ENCODE assay signal across 18 mouse cellular contexts in the genomic region with DNA sequence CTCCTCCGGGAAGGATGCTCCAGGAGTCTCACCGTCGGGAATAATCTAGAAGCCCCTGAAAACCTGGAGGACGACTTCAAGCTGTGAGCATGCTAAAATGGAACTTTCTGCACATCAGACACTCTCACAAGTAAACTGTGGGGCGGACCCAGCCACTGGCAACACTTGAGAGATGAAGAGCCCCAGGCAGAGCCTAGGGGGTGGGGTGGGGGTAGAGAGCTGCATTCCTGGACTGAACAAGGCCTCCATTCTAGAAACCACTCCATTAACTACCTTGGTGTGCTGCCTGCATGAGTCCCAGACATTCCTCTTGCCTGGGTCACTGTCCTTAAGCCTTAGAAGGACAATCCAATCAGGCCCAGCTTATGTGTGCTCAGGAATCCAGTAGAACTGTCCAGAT. TPM values are rescaled to one million over a fixed set of nuclear protein-coding genes. Genes with fewer than 3 reads are reported as not detected.
DNase-seq lines count a peak whose midpoint lies in the region; ATAC-seq and TF ChIP-seq lines count a peak whose summit lies in the region.
"Had no signal": no experiment of that assay in that cellular context is flagged by ENCODE, and none has a peak within 500 bp of the region (broad histone marks: within the 10 kb centered on the region; RNA-seq: fewer than 3 reads in every experiment).

No protein-coding gene starts in this region.

- TF ChIP-seq EP300 in lung, postnatal 0 days (IDR thresholded peaks at IDR 0.05): peak; percentile 52

- TF ChIP-seq CTCF in lung, postnatal 0 days (IDR thresholded peaks at IDR 0.05): no peak
- no peak for TF ChIP-seq CTCF in Patski (IDR thresholded peaks at IDR 0.05)

- no peak for ATAC-seq in hindbrain, embryonic 12.5 days (ENCODE audit: low FRiP score)
- no peak for ATAC-seq in hindbrain, embryonic 16.5 days
- ATAC-seq in lung, postnatal 0 days: peak; percentile 86
- peak; percentile 84 for ATAC-seq in Patski
- ATAC-seq in limb, embryonic 15.5 days (ENCODE audit: insufficient number of reproducible peaks, low FRiP score, low TSS enrichment, low read depth): no peak
- no peak for ATAC-seq in frontal cortex, adult (ENCODE audit: low TSS enrichment)
- ATAC-seq: forebrain, embryonic 15.5 days had no signal

- peak; percentile 50 for DNase-seq in lung, postnatal 0 days (ENCODE audit: low spot score)
- DNase-seq in lung, postnatal 25 days (ENCODE audit: low spot score): no peak
- DNase-seq in Patski (ENCODE audit: low read depth, low spot score): no peak
- DNase-seq in ovary, postnatal 10 days (ENCODE audit: low spot score): no peak
- DNase-seq: cerebellum, adult 11-12 months; gastrocnemius, postnatal 36 days; kidney, adult 9 months; left cerebral cortex, postnatal 4 days had no signal

- in situ Hi-C loops in Patski (cut with MboI; ENCODE audit: low pct_unique_long_range_greater_than_20kb): no loop called here

- H3K9ac ChIP-seq in hindbrain, embryonic 12.5 days: no peak overlapping the region
- H3K9ac ChIP-seq in hindbrain, embryonic 16.5 days (ENCODE audit: low read depth, low read length): no peak overlapping the region
- H3K9ac ChIP-seq in lung, postnatal 0 days (replicated peaks; ENCODE audit: low read depth): no peak overlapping the region
- no peak overlapping the region for H3K9ac ChIP-seq in limb, embryonic 15.5 days
- H3K9ac ChIP-seq: forebrain, embryonic 15.5 days; heart, embryonic 12.5 days; hindbrain, embryonic 14.5 days had no signal

- no peak overlapping the region for H3K4me2 ChIP-seq in hindbrain, embryonic 12.5 days (replicated peaks)
- no peak overlapping the region for H3K4me2 ChIP-seq in hindbrain, embryonic 16.5 days (ENCODE audit: low read length)
- no peak overlapping the region for H3K4me2 ChIP-seq in lung, postnatal 0 days (replicated peaks; ENCODE audit: low read depth, low read length)
- H3K4me2 ChIP-seq in limb, embryonic 15.5 days: no peak overlapping the region
- H3K4me2 ChIP-seq: forebrain, embryonic 15.5 days; heart, embryonic 12.5 days; hindbrain, embryonic 14.5 days had no signal

- 36% methylated on average over 5 of the region's 5 CpGs for WGBS in hindbrain, embryonic 12.5 days
- WGBS in hindbrain, embryonic 16.5 days: 40% methylated on average over 5 of the region's 5 CpGs
- WGBS in lung, postnatal 0 days: 29% methylated on average over 5 of the region's 5 CpGs
- 43% methylated on average over 5 of the region's 5 CpGs for WGBS in limb, embryonic 15.5 days

- H3K36me3 ChIP-seq in hindbrain, embryonic 12.5 days: no peaks in the 10 kb centered on the region
- no peaks in the 10 kb centered on the region for H3K36me3 ChIP-seq in hindbrain, embryonic 16.5 days (ENCODE audit: control insufficient read depth, insufficient read depth, low read length)
- no peaks in the 10 kb centered on the region for H3K36me3 ChIP-seq in lung, postnatal 0 days (ENCODE audit: insufficient read depth, low read length)
- no peaks in the 10 kb centered on the region for H3K36me3 ChIP-seq in limb, embryonic 15.5 days
- H3K36me3 ChIP-seq: forebrain, embryonic 15.5 days; heart, embryonic 12.5 days had no signal

- POLR2A ChIA-PET in Patski (lab: Charles Lee): interaction anchor here (0.8 kb wide), 2 partner anchors 16 to 78 kb away, joined by 3 read pairs; no protein-coding TSS in a partner anchor

- CTCF ChIA-PET in Patski (lab: Charles Lee): interaction anchor here (1.4 kb wide), 2 partner anchors 28 to 31 kb away, joined by 3 read pairs; a partner anchor contains a TSS

- H3K27me3 ChIP-seq in hindbrain, embryonic 12.5 days: no peaks in the 10 kb centered on the region
- H3K27me3 ChIP-seq in hindbrain, embryonic 16.5 days (replicated peaks; ENCODE audit: control insufficient read depth, insufficient read depth, low read length): no peaks in the 10 kb centered on the region
- no peaks in the 10 kb centered on the region for H3K27me3 ChIP-seq in lung, postnatal 0 days (replicated peaks; ENCODE audit: insufficient read depth, low read length)
- H3K27me3 ChIP-seq in Patski: no peaks in the 10 kb centered on the region
- no peaks in the 10 kb centered on the region for H3K27me3 ChIP-seq in limb, embryonic 15.5 days
- H3K27me3 ChIP-seq: forebrain, embryonic 15.5 days had no signal

- H3K4me1 ChIP-seq in hindbrain, embryonic 12.5 days: peaks cover 26% of the 10 kb centered on the region
- H3K4me1 ChIP-seq in hindbrain, embryonic 16.5 days (ENCODE audit: control insufficient read depth, insufficient read depth, low read depth, low read length): peaks cover 13% of the 10 kb centered on the region
- H3K4me1 ChIP-seq in lung, postnatal 0 days (ENCODE audit: insufficient read depth, low read depth, low read length): no peaks in the 10 kb centered on the region
- H3K4me1 ChIP-seq in limb, embryonic 15.5 days: peaks cover 38% of the 10 kb centered on the region

- H3K9me3 ChIP-seq in hindbrain, embryonic 12.5 days (replicated peaks): no peaks in the 10 kb centered on the region
- H3K9me3 ChIP-seq in hindbrain, embryonic 16.5 days (ENCODE audit: control insufficient read depth, low read length): no peaks in the 10 kb centered on the region
- H3K9me3 ChIP-seq in lung, postnatal 0 days (ENCODE audit: low read length): no peaks in the 10 kb centered on the region
- H3K9me3 ChIP-seq in limb, embryonic 15.5 days: no peaks in the 10 kb centered on the region
- H3K9me3 ChIP-seq: forebrain, embryonic 15.5 days; heart, embryonic 12.5 days had no signal

- H3K27ac ChIP-seq in hindbrain, embryonic 12.5 days: 0 out of 2 replicates have a peak overlapping the region, but pooled peaks have one; percentile 9
- no peak overlapping the region for H3K27ac ChIP-seq in hindbrain, embryonic 16.5 days (ENCODE audit: low read depth, low read length)
- H3K27ac ChIP-seq in lung, postnatal 0 days (ENCODE audit: low read length): peak overlapping the region; percentile 38; the same call in 1 of the 2 replicates
- H3K27ac ChIP-seq in limb, embryonic 15.5 days: peak overlapping the region; percentile 35
- H3K27ac ChIP-seq: forebrain, embryonic 15.5 days; hindbrain, embryonic 14.5 days; macrophage had no signal

- no peak overlapping the region for H3K4me3 ChIP-seq in hindbrain, embryonic 12.5 days
- H3K4me3 ChIP-seq in hindbrain, embryonic 16.5 days (ENCODE audit: low read length): no peak overlapping the region
- H3K4me3 ChIP-seq in lung, postnatal 0 days (ENCODE audit: low read depth, low read length): no peak overlapping the region
- no peak overlapping the region for H3K4me3 ChIP-seq in limb, embryonic 15.5 days
- H3K4me3 ChIP-seq: forebrain, embryonic 15.5 days; heart, embryonic 12.5 days had no signal

RNA-seq across cellular contexts. Expression of a gene that starts 2.0 kb away (rescaled TPM):
- polyA plus RNA-seq in hindbrain, embryonic 12.5 days (2016; fragmentation: Nextera tagmentation; extraction: Ambion mirVana): 8.2 and 8.9 TPM in 2 replicates
- polyA plus RNA-seq in hindbrain, embryonic 16.5 days (2015; fragmentation: Nextera tagmentation; extraction: Ambion mirVana): 1.9 and 2.1 TPM in 2 replicates
- polyA plus RNA-seq in lung, postnatal 0 days (2015; fragmentation: Nextera tagmentation; extraction: Ambion mirVana): 0.85 and 0.87 TPM in 2 replicates
- 49.6 TPM for polyA plus RNA-seq in Patski (2021)
- polyA plus RNA-seq in limb, embryonic 15.5 days (2015; fragmentation: Nextera tagmentation; extraction: Ambion mirVana): 12.0 and 12.2 TPM in 2 replicates
- polyA plus RNA-seq: macrophage had no signal

RNA-seq across cellular contexts. Expression of a gene that starts 26.8 kb away (rescaled TPM):
- polyA plus RNA-seq in hindbrain, embryonic 12.5 days (2016; fragmentation: Nextera tagmentation; extraction: Ambion mirVana): not detected in 2 replicates
- not detected in 2 replicates for polyA plus RNA-seq in hindbrain, embryonic 16.5 days (2015; fragmentation: Nextera tagmentation; extraction: Ambion mirVana)
- polyA plus RNA-seq in lung, postnatal 0 days (2015; fragmentation: Nextera tagmentation; extraction: Ambion mirVana): not detected in 2 replicates
- 2.9 TPM for polyA plus RNA-seq in Patski (2021)
- polyA plus RNA-seq in limb, embryonic 15.5 days (2015; fragmentation: Nextera tagmentation; extraction: Ambion mirVana): not detected in 2 replicates
- polyA plus RNA-seq: C2C12; forebrain, embryonic 15.5 days; heart, embryonic 12.5 days; hindbrain, embryonic 14.5 days; macrophage; thymus, postnatal 0 days had no signal

Comparison
In these comparisons a context has a peak if more than half of its experiments do, and no peak if none do; other contexts are left out.
1. ATAC-seq: peak in lung, postnatal 0 days (single experiment) and Patski (single experiment); none in hindbrain, embryonic 12.5 days (single experiment), hindbrain, embryonic 16.5 days (single experiment), limb, embryonic 15.5 days (single experiment) and frontal cortex, adult (single experiment).